Mouse (Mus musculus): ENCODE measurements at regions not wholly inside any gene's neighbourhood (a gene's known extent, or its start where the extent isn't known, plus 50 kb on each side); places are given as distances from the start of the nearest gene placed in this dataset.
A peak's percentile ranks its signal among the peaks of the same experiment; 100 is the strongest.

- no peak for DNase-seq (ENCODE audit: low read depth, low spot score)
Measured at GRCm38 (mm10) chr3:113105979-113106378, 152.7 kb downstream of the Amy2a5 start.

DNA sequence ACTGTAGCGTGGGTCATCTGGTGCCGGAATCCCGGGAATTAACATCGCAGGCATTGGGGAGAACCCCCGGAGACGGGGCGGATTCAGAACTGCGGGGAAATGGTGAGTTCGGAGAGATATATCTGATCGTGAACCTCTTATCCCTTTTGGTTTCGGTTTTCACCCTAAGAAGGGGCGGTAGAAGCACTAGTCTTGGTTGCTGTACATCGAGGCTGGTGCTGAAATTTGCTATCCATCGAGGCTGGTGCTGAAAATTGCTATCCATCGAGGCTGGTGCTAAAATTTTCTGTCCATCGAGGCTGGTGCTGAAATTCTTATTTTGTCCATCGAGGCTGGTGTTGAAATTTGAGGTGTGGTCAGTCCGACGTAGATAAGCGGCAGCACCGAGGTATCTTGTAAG, 167.8 kb downstream of the Amy2a5 start:
- peak; percentile 48 for DNase-seq (ENCODE audit: low read depth, low spot score)

DNA sequence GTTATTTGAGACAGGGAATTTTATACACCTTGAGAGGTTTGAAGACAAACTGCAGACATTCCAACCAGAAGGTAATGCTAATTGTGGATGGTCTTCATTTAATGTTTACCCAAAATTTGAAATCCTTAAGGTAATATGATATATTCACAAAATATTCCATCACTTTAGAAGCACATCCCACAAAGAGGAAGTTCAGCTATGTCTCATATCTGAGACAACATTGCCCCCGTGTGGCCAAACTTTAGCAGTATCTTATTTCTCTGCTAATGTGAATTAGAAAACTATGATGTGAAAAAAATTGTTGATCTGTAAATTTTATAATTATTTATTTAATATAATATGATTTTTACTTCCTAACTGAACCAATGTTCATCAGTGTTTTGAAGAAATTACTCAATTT, 177.9 kb downstream of the Amy2a5 start:
- DNase-seq (ENCODE audit: low read depth, low spot score), result peak; percentile 40

Data from R1 (cell line).